21 mouse cellular contexts compared by ENCODE assay signal in genomic region chr19:24056880-24057279, GRCm38 (mm10). TPM values are rescaled to one million over a fixed set of nuclear protein-coding genes. Genes with fewer than 3 reads are reported as not detected.
DNase-seq lines count a peak whose midpoint lies in the region; ATAC-seq and TF ChIP-seq lines count a peak whose summit lies in the region.
"Had no signal": no experiment of that assay in that cellular context is flagged by ENCODE, and none has a peak within 500 bp of the region (broad histone marks: within the 10 kb centered on the region; RNA-seq: fewer than 3 reads in every experiment).

No protein-coding gene starts in this region.

- no peaks in the 10 kb centered on the region for H3K27me3 ChIP-seq in heart, embryonic 15.5 days
- no peaks in the 10 kb centered on the region for H3K27me3 ChIP-seq in lung, embryonic 14.5 days (ENCODE audit: insufficient read depth, low read length)
- H3K27me3 ChIP-seq in Patski, result peaks cover 6% of the 10 kb centered on the region
- H3K27me3 ChIP-seq: stomach, embryonic 15.5 days had no signal

- intact Hi-C loops in heart, postnatal 10 days (cut with DNase I), result no loop called here

- H3K9me3 ChIP-seq in heart, embryonic 15.5 days (replicated peaks), result no peaks in the 10 kb centered on the region
- no peaks in the 10 kb centered on the region for H3K9me3 ChIP-seq in lung, embryonic 14.5 days (ENCODE audit: low read depth, low read length)
- H3K9me3 ChIP-seq: embryonic facial prominence, embryonic 10.5 days; G1E; stomach, embryonic 15.5 days had no signal

- POLR2A ChIA-PET in Patski (lab: Charles Lee), result no interaction called here

- H3K9ac ChIP-seq in heart, embryonic 15.5 days, result no peak overlapping the region
- H3K9ac ChIP-seq in lung, embryonic 14.5 days, result no peak overlapping the region
- H3K9ac ChIP-seq: stomach, embryonic 15.5 days had no signal

- H3K36me3 ChIP-seq in heart, embryonic 15.5 days, result no peaks in the 10 kb centered on the region
- no peaks in the 10 kb centered on the region for H3K36me3 ChIP-seq in lung, embryonic 14.5 days (ENCODE audit: insufficient read depth)
- H3K36me3 ChIP-seq: embryonic facial prominence, embryonic 10.5 days; G1E; midbrain, embryonic 10.5 days; stomach, embryonic 15.5 days had no signal

- peak; percentile 32 for TF ChIP-seq CTCF in lung, embryonic 14.5 days (IDR thresholded peaks at IDR 0.05; ENCODE audit: low read depth)
- TF ChIP-seq CTCF in Patski (IDR thresholded peaks at IDR 0.05), result peak; percentile 51
- 0 out of 2 replicates have a peak, but pooled peaks have one; percentile 2 for TF ChIP-seq CTCF in cortical plate, adult 2 months (IDR thresholded peaks at IDR 0.05; ENCODE audit: extremely low read depth, insufficient read depth, low read length)

- no peak for TF ChIP-seq POLR2A in cortical plate, adult 2 months (IDR thresholded peaks at IDR 0.05; ENCODE audit: extremely low read depth, insufficient read depth, low read length)

- ATAC-seq in heart, embryonic 15.5 days (replicated peaks; ENCODE audit: insufficient number of reproducible peaks, insufficient read depth, low FRiP score, low read depth), result no peak
- no peak for ATAC-seq in lung, embryonic 14.5 days (ENCODE audit: insufficient read depth)
- ATAC-seq in Patski, result no peak

- CTCF ChIA-PET in Patski (lab: Charles Lee), result no interaction called here

- H3K4me2 ChIP-seq in heart, embryonic 15.5 days, result no peak overlapping the region
- H3K4me2 ChIP-seq in lung, embryonic 14.5 days, result no peak overlapping the region
- H3K4me2 ChIP-seq: stomach, embryonic 15.5 days had no signal

- DNase-seq in heart, postnatal 10 days, result no peak
- no peak for DNase-seq in lung, embryonic 14.5 days
- no peak for DNase-seq in lung, postnatal 36 days
- DNase-seq in Patski (ENCODE audit: low read depth, low spot score), result no peak
- no peak for DNase-seq in kidney, postnatal 4 days
- DNase-seq: adrenal gland, postnatal 36 days; cerebellum, adult 18-20 months; kidney, adult 2 months; kidney, postnatal 14 days; layer of hippocampus, adult 9-11 months; retina, postnatal 1 day; thymus, postnatal 14 days had no signal

- H3K27ac ChIP-seq in heart, embryonic 15.5 days, result 0 out of 2 replicates have a peak overlapping the region, but pooled peaks have one; percentile 80
- H3K27ac ChIP-seq in lung, embryonic 14.5 days (ENCODE audit: low read depth), result no peak overlapping the region
- H3K27ac ChIP-seq in cortical plate, adult 2 months (ENCODE audit: insufficient read depth, low read length), result no peak overlapping the region
- H3K27ac ChIP-seq: embryonic facial prominence, embryonic 10.5 days; macrophage; midbrain, embryonic 10.5 days; stomach, embryonic 15.5 days had no signal

- WGBS in heart, embryonic 15.5 days, result 100% methylated on average over 1 of the region's 1 CpGs
- WGBS in lung, embryonic 14.5 days, result 100% methylated on average over 1 of the region's 1 CpGs

- peaks cover 26% of the 10 kb centered on the region for H3K4me1 ChIP-seq in heart, embryonic 15.5 days (replicated peaks)
- peaks cover 19% of the 10 kb centered on the region for H3K4me1 ChIP-seq in lung, embryonic 14.5 days (ENCODE audit: insufficient read depth)
- no peaks in the 10 kb centered on the region for H3K4me1 ChIP-seq in cortical plate, adult 2 months (ENCODE audit: control insufficient read depth, insufficient read depth, low read length)
- H3K4me1 ChIP-seq: embryonic facial prominence, embryonic 10.5 days; midbrain, embryonic 10.5 days had no signal

- in situ Hi-C loops in Patski (cut with MboI; ENCODE audit: low pct_unique_long_range_greater_than_20kb), result no loop called here

- no peak overlapping the region for H3K4me3 ChIP-seq in heart, embryonic 15.5 days
- H3K4me3 ChIP-seq in lung, embryonic 14.5 days (ENCODE audit: low read depth, low read length), result no peak overlapping the region
- H3K4me3 ChIP-seq in cortical plate, adult 2 months (ENCODE audit: insufficient read depth, low read length), result no peak overlapping the region
- H3K4me3 ChIP-seq: embryonic facial prominence, embryonic 10.5 days; midbrain, embryonic 10.5 days; stomach, embryonic 15.5 days had no signal

RNA-seq across cellular contexts. Expression of gene Fam189a2, which starts 26.1 kb away (rescaled TPM):
- 5.6 and 5.9 TPM in 2 replicates for polyA plus RNA-seq in heart, embryonic 15.5 days (2015; fragmentation: Nextera tagmentation; extraction: Ambion mirVana)
- total RNA-seq in heart, postnatal 10 days (2021), result 10 to 100 TPM; 66.0 to 76.8 TPM
- polyA plus RNA-seq in lung, embryonic 14.5 days (2014; fragmentation: Nextera tagmentation; extraction: Ambion mirVana), result 1.2 and 1.4 TPM in 2 replicates
- polyA plus RNA-seq in Patski (2021), result 2.3 TPM
- 18.0 and 20.3 TPM in 2 replicates for polyA plus RNA-seq in cortical plate, adult 2 months (2012; rRNA removed)
- total RNA-seq: granulocyte monocyte progenitor cell, adult 5-6 weeks; monocyte, adult 5-6 weeks had no signal
- polyA plus RNA-seq: G1E, macrophage had no signal
